Mouse (Mus musculus) T-cell, adult 66 days (primary cell): Measurements from ENCODE around the gene Cyp2c66. TPM values are rescaled to one million over a fixed set of nuclear protein-coding genes. Genes with fewer than 3 reads are reported as not detected.

ENCODE experiments used
- total RNA-seq, 2 experiments: library from RNA; stranded (reverse); gene quantifications; 3 replicates in 1 of 2; 4 replicates in 1 of 2; pipeline ENCODE4 v1.2.4; 2023

The Cyp2c66 gene
- not detected for total RNA-seq

DNA sequence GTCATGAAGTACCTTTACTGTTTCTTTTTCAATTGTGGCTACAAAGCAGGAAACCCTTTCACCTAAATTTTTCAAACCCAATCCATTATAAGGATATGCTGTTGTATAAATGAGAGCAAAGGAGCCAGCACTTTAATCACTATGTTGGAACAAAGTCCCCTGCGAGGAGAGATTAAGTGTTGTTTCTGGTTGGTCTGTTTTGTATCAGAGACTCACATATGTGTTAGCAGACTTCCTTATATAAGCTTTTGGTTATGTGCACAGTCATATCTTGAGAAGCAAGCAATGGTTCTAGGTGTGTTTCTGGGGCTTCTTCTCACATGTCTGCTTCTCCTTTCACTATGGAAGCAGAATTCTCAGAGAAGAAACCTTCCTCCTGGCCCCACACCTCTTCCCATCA, at the start of gene Cyp2c66:
TSS of gene Cyp2c66 (plus strand) at position 255 of the 400 bp plus-strand sequence.

Other genes starting within 250 kb of the Cyp2c66 start
- 10 to 100 TPM; 15.2 to 15.7 TPM for gene Hells, start 183.0 kb upstream of the Cyp2c66 start, total RNA-seq
- gene Cyp2c55, start 106.9 kb upstream of the Cyp2c66 start, total RNA-seq = not detected
- not detected for gene Cyp2c65, start 52.9 kb upstream of the Cyp2c66 start, total RNA-seq
- gene Cyp2c29, start 155.5 kb downstream of the Cyp2c66 start, total RNA-seq = not detected